Mouse (Mus musculus) stomach, embryonic 14.5 days (tissue): ENCODE results near the gene Gstm7. TPM values are rescaled to one million over a fixed set of nuclear protein-coding genes. Genes with fewer than 3 reads are reported as not detected.
"Not testable (repeated sequence)": the region's sequence is repeated elsewhere in the genome, so short reads cannot be mapped to it uniquely, and the experiment has no call there.

Source experiments
- ATAC-seq: fragments of 200-750 bp; cut with Nextera tagmentation; 2 replicates; pipeline ENCODE4 v1.8.0; 2017; ENCODE audit warnings: low read depth, moderate TSS enrichment; ENCODE audit not compliant: insufficient number of reproducible peaks, insufficient read depth, low FRiP score
- H3K27ac ChIP-seq: fragments of 300-500 bp; sonication (generic); 2 replicates; pipeline ENCODE4 v1.5.1; 2014; ENCODE audit warnings: mild to moderate bottlenecking, low read length, moderate library complexity, mixed read lengths
- H3K27me3 ChIP-seq: fragments of 300-500 bp; sonication (generic); 2 replicates; pipeline ENCODE4 v1.6.1; 2014; ENCODE audit warnings: low read length, control low read depth, mixed read lengths; ENCODE audit not compliant: control insufficient read depth, insufficient read depth
- H3K36me3 ChIP-seq: fragments of 300-500 bp; sonication (generic); 2 replicates; pipeline ENCODE4 v1.6.1; 2014; ENCODE audit warnings: mild to moderate bottlenecking, control low read depth, low read length, moderate library complexity, mixed read lengths; ENCODE audit not compliant: control insufficient read depth, insufficient read depth
- H3K4me1 ChIP-seq: fragments of 300-500 bp; sonication (generic); 2 replicates; pipeline ENCODE4 v1.6.1; 2014; ENCODE audit warnings: low read length, control low read depth, mixed read lengths; ENCODE audit not compliant: control insufficient read depth, insufficient read depth
- H3K4me2 ChIP-seq: fragments of 300-500 bp; sonication (generic); replicated peaks from 2 replicates; pipeline ENCODE4 v1.6.1; 2014; ENCODE audit warnings: low read depth, low read length, control low read depth
- H3K4me3 ChIP-seq: fragments of 300-500 bp; sonication (generic); 2 replicates; pipeline ENCODE4 v1.5.1; 2014; ENCODE audit warnings: low read depth, low read length, control low read depth
- H3K9ac ChIP-seq: fragments of 300-500 bp; sonication (generic); replicated peaks from 2 replicates; pipeline ENCODE4 v1.6.1; 2014; ENCODE audit warnings: low read depth, mild to moderate bottlenecking, control low read depth, low read length, moderate library complexity, mixed read lengths
- H3K9me3 ChIP-seq: fragments of 300-500 bp; sonication (generic); 2 replicates; pipeline ENCODE4 v1.6.1; 2016; ENCODE audit warnings: low read depth, low read length, control low read depth; ENCODE audit not compliant: control insufficient read depth
- WGBS: fragments of 180-500 bp; shearing (Covaris S2); extraction: QIAGEN DNeasy Blood & Tissue Kit; methylation state at CpG from one replicate; pipeline ENCODE4 v1.1.7; 2014; 5-methylcytosine and 5-hydroxymethylcytosine counted together
- polyA plus RNA-seq: library from polyadenylated mRNA; unstranded; fragments of >200 nt; fragmentation: Nextera tagmentation; extraction: Ambion mirVana; gene quantifications from 2 replicates; pipeline ENCODE4 v1.2.1, GENCODE M21; 2014

The Gstm7 gene
- polyA plus RNA-seq, 1 experiment from 2014 or later: 19.6 TPM

DNA sequence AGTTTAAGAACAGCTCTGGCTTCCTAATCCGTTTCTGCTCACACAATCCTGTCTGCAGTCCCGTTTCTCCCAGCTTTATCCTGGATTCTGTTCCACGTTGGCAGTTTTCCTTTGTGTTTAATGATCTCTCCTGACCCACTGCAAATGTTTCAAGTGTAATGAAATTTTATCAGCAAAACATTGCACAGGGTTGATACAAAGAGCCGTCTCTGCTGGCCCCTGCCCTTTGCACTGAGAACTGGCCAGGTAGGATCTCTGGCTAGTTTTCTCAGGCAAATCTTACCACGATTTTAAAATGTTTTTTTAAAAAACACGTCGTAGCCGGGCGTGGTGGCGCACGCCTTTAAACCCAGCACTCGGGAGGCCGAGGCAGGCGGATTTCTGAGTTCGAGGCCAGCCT, 14.9 kb downstream of the Gstm7 start:
- no peaks in the 10 kb centered on the region for H3K27me3 ChIP-seq
- ATAC-seq: no peak
- no peak overlapping the region for H3K9ac ChIP-seq
- WGBS: 68% methylated on average over 15 of the region's 15 CpGs
- no peak overlapping the region for H3K27ac ChIP-seq
- no peaks in the 10 kb centered on the region for H3K36me3 ChIP-seq
- no peak overlapping the region for H3K4me2 ChIP-seq
- H3K4me1 ChIP-seq: no peaks in the 10 kb centered on the region
- no peaks in the 10 kb centered on the region for H3K9me3 ChIP-seq
- H3K4me3 ChIP-seq: no peak overlapping the region

DNA sequence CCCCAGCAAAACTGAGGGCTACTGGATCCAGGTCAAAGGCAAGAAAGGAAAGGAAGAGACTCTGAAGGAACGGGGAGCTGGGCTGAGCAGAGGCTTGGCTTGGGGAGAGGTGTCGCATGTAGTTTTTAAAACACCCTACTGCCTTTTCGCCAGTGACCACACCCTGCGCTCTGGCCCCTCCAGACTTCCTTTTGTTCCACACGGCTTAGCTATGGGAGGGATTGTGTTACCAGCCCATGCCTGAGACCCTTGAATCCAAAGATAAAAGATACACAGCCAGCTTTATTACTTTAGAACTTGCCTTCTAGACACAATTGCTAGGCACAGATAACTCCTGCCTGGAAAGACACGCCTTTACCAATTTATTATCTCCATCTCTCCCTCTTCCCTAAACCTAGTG, 25.7 kb downstream of the Gstm7 start:
- H3K36me3 ChIP-seq: no peaks in the 10 kb centered on the region
- WGBS: 57% methylated on average over 6 of the region's 6 CpGs
- H3K9ac ChIP-seq: no peak overlapping the region
- H3K9me3 ChIP-seq: no peaks in the 10 kb centered on the region
- no peaks in the 10 kb centered on the region for H3K4me1 ChIP-seq
- ATAC-seq: no peak
- no peaks in the 10 kb centered on the region for H3K27me3 ChIP-seq
- no peak overlapping the region for H3K27ac ChIP-seq
- H3K4me2 ChIP-seq: no peak overlapping the region
- no peak overlapping the region for H3K4me3 ChIP-seq

DNA sequence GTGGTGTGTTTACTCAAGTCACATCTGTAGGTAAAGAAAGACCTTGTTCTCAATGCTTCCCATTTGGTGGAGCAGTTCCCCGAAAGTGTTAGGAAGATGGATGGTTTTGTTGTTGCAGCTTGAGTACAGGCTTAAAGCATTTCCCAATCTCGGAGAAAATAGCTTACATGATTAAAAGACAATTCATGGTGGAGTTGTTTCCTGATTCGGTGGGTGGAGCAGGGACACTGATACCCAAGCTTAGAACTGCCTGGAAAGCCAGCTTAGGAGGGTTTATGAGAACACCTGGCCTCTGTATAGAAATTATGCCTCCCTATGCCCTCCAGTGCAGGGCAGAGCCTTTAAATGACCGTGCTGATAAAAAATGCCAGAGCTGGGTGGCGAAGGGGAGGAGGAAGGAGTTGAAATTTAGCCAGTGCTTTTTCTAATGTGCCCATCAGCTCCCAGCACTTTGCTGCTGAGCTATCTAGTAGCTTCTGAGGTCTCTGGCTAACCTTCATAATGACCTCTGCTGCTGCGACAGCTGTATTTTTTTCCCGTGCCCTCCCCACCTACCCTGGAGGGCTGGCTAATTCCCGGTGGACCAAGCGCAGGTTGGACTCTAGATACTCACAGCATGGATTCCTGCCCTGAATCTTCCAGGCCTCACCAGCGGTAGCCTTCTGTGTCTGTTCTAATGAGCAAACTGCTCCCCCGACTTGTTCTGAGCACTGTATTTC, 30.5 kb downstream of the Gstm7 start:
- H3K4me2 ChIP-seq: no peak overlapping the region
- no peak overlapping the region for H3K4me3 ChIP-seq
- no peak for ATAC-seq
- H3K9ac ChIP-seq: no peak overlapping the region
- no peak overlapping the region for H3K27ac ChIP-seq
- 60% methylated on average over 11 of the region's 11 CpGs for WGBS
- peaks cover 4% of the 10 kb centered on the region; the same call in 1 of the 2 replicates for H3K36me3 ChIP-seq
- no peaks in the 10 kb centered on the region for H3K27me3 ChIP-seq
- no peaks in the 10 kb centered on the region for H3K4me1 ChIP-seq
- no peaks in the 10 kb centered on the region for H3K9me3 ChIP-seq

DNA sequence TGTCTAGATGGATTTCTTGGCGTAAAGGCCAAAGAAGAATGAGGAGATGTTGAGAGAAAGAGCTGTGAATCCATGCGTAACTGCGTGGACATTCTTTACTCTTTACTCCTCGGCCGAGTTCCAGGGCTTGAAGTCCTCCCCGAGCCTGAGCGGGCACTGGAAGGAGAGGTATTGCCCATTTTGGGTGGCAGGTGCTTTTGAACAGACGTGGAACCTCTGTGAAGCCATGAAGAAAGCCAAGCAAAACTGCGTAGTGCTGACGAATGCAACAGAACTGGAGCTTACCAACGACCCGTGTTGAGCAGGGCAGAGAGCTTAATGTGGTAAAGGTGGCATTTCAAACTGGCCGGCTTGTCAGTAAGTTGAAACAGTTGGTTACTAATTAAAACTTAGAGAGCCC, 32.9 kb downstream of the Gstm7 start:
- Histone ChIP-seq H3K4me1 (0 out of 2 replicates have a peak, but pooled peaks cover 2% of the 10 kb centered on the region), H3K9ac (no peak overlapping the region), H3K4me2 (no peak overlapping the region), H3K27ac (no peak overlapping the region), H3K36me3 (peaks cover 4% of the 10 kb centered on the region; the same call in 1 of the 2 replicates), H3K27me3 (no peaks in the 10 kb centered on the region), H3K4me3 (no peak overlapping the region), H3K9me3 (no peaks in the 10 kb centered on the region)
- ATAC-seq: no peak
- WGBS: 93% methylated on average over 13 of the region's 13 CpGs

DNA sequence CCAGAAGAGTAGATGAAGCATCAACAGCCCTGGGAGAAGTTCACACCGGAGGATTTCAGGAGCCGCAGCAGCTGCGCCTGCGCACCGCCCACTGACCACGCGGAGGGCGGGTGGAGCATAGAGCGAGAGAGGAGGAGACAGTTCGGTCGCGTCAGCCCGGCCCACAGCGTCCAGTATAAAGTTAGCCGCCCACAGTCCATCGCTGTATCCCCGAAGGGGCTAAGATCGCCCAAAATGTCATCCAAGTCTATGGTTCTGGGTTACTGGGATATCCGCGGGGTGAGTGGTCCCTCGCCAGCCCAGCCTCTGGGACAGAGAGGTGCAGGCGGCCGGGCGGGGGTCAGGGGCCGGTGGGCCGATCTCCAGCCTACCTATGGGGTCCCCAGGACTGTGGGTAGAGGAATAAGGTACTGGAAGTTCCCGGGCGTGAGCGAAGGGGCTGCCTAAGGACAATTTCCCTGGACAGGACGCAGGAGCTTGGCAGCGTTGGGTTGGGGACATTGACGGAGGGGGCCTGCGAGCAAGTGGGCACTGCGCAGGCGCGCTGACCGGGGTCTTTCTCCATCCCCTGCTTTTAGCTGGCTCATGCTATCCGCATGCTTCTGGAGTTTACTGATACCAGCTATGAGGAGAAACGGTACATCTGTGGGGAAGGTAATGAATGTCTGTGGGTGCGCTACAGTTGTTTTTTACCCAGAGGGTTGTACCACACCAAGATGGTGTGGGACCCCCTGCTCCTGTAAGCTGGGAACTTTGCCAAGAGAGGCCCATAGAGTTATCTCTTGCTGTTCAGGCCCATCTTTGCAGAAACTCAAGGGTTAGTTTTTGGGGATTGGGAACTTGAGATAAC, 35.7 kb downstream of the Gstm7 start, which contains the start of gene Gstm5:
TSS of gene Gstm5 (plus strand) at position 102 of the 850 bp plus-strand sequence.
- Histone ChIP-seq H3K4me3 (peak within 1 kb of the TSS; percentile 69), H3K9ac (peak within 1 kb of the TSS; percentile 77), H3K4me2 (peak within 1 kb of the TSS; percentile 91), H3K4me1 (0 out of 2 replicates have a peak, but pooled peaks cover 2% of the 10 kb centered on the region), H3K9me3 (no peaks in the 10 kb centered on the region), H3K27me3 (no peaks in the 10 kb centered on the region), H3K27ac (peak within 1 kb of the TSS; percentile 85; the same call in 1 of the 2 replicates), H3K36me3 (peaks cover 4% of the 10 kb centered on the region; the same call in 1 of the 2 replicates)
- whole genome bisulfite sequencing: 8% methylated on average over 40 of the region's 40 CpGs
- peak; percentile 93 for ATAC-seq

DNA sequence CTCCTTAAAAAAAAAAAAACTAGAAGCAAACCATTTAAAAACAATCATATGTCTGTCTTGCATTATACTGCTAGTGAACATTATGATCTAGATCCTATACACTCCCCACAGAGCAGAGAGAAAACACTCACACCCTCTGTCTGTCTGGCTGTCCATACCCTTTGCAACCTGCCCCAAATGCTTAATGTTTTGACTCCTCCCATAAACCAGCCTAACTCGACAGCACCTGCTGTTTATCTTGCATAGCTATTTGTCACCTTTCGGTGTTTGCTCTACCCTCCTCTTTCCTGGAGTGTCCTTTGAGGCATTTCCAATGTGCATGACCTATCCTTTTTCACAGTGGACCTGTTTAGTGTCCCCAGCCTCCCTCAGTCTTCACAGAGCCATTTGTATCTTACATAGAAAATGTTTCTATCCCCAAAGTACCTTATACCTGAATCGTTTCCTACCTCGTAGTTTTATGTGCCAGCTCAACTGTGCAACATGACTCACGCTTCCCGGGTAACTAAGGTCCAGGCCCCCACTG, 36.4 kb downstream of the Gstm7 start:
- H3K27me3 ChIP-seq: no peaks in the 10 kb centered on the region
- H3K9me3 ChIP-seq: no peaks in the 10 kb centered on the region
- peak overlapping the region; percentile 69 for H3K4me3 ChIP-seq
- peaks cover 4% of the 10 kb centered on the region; the same call in 1 of the 2 replicates for H3K36me3 ChIP-seq
- no peak for ATAC-seq
- peak overlapping the region; percentile 91 for H3K4me2 ChIP-seq
- 0 out of 2 replicates have a peak, but pooled peaks cover 2% of the 10 kb centered on the region for H3K4me1 ChIP-seq
- peak overlapping the region; percentile 15; the same call in 1 of the 2 replicates for H3K27ac ChIP-seq
- no peak overlapping the region for H3K9ac ChIP-seq
- WGBS: 6% methylated on average over 6 of the region's 6 CpGs

DNA sequence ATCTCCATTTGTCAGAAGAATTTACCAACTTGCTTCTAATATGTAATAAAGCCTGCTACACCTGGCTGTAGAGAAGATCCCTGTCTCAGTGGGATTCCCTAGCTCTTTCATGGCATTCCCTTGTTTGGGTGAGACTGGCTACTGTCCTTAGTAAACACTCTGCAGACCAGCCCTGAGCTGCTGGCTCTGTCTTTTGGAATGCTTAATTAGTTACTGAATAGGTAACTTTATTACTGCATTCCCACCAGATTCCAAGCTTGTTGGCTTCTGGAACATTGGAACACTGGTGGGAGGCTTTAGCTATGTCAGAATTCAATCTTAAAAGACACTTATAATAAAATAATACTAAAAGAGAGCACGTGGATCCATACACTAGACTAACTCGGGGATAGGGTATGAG, 42.4 kb downstream of the Gstm7 start:
- ATAC-seq, H3K9me3 ChIP-seq: not testable (repeated sequence)
- 85% methylated on average over 2 of the region's 2 CpGs for WGBS

DNA sequence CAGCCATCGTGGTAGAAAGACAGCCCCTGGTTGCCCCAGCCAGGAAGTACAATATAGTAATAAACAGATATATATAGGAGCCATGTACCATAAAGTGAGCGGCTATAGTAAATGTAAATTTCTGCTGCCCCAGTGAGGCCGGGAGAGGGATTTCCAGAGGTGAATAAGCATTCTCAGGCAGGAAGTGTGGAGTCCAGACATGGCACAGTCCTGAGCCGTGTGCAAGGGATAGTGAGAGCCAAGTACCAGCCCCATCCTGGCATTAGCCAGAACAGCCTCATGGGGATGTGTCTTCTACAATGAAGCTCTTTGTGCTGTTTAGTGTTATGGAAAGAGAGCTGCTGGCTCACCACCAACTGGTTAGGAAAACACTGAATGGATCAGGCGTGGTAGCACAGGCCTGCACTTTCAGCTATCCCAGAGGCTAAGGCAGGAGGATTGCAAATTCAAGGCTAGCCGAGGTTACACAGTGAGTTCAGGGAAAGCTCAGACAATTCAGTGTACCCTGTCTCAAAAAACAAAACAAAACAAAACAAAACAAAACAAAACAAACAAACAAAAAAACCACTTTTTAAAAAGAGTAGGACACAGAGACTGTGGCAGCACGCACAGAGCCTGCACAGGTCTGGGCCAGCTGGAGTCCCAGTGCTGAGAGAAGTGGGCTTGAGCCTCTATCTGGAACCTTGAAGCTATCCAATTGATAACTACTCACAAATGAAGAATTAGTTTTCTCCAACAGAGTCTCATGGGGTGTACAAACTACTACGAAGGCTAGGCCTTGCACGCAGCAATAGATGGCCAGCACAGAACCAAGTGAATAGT, 43.7 kb downstream of the Gstm7 start:
- 83% methylated on average over 9 of the region's 9 CpGs for WGBS
- Histone ChIP-seq H3K27me3 (no peaks in the 10 kb centered on the region), H3K9me3 (no peaks in the 10 kb centered on the region), H3K9ac (no peak overlapping the region), H3K36me3 (no peaks in the 10 kb centered on the region), H3K27ac (no peak overlapping the region), H3K4me1 (no peaks in the 10 kb centered on the region), H3K4me2 (no peak overlapping the region), H3K4me3 (no peak overlapping the region)
- ATAC-seq: peak; percentile 71

More for the DNA sequence above, 42.4 kb downstream of the Gstm7 start:
- H3K4me3 ChIP-seq, H3K36me3 ChIP-seq, H3K4me1 ChIP-seq, H3K27ac ChIP-seq, H3K9ac ChIP-seq, H3K27me3 ChIP-seq, H3K4me2 ChIP-seq: not testable (repeated sequence)
